Mouse (Mus musculus) gastrocnemius, postnatal 25 days (tissue): Measurements from ENCODE around the gene Yif1b. TPM values are rescaled to one million over a fixed set of nuclear protein-coding genes. Genes with fewer than 3 reads are reported as not detected.
"Not testable (repeated sequence)": the region's sequence is repeated elsewhere in the genome, so short reads cannot be mapped to it uniquely, and the experiment has no call there.

Experiments
- DNase-seq: peaks from one replicate; pipeline ENCODE4 v3.0.0; 2022
- long read RNA-seq, 2 experiments: library from polyadenylated mRNA; stranded (forward); transcript quantifications; one replicate each; pipeline ENCODE4 v2.0.0; 2021
- total RNA-seq, 2 experiments: library from RNA; stranded (reverse); gene quantifications; 1 replicate in 1 of 2; 2 replicates in 1 of 2; pipeline ENCODE4 v1.2.3; 2021

Yif1b gene
- 10 to 100 TPM; 44.8 to 47.6 TPM for total RNA-seq
- long read RNA-seq, experiment 1, transcript Yif1b-201 (8 exons, 1,111 nt) = minor isoform, 22 of 117 reads
- long read RNA-seq, experiment 1, transcript Yif1b-203 (8 exons, 1,126 nt) = major isoform, 53 of 117 reads
- long read RNA-seq, experiment 1, partial matches to known transcripts = 4 of 117 reads
- long read RNA-seq, experiment 1, other reads (novel, unspliced or antisense) = 36 of 117 reads
- long read RNA-seq, experiment 2, transcript Yif1b-201 (8 exons, 1,111 nt) = minor isoform, 22 of 118 reads
- long read RNA-seq, experiment 2, transcript Yif1b-203 (8 exons, 1,126 nt) = major isoform, 48 of 118 reads
- long read RNA-seq, experiment 2, partial matches to known transcripts = 4 of 118 reads
- long read RNA-seq, experiment 2, other reads (novel, unspliced or antisense) = 43 of 118 reads

GRCm38 (mm10) chr7:29238019-29238967 is at the start of gene Yif1b:
Yif1b (plus strand) TSS chr7:29238329.
- peak; percentile 98 for DNase-seq

- DNase-seq = not testable (repeated sequence)
Measured at GRCm38 (mm10) chr7:29194230-29194629, 43.9 kb upstream of the Yif1b start.

- no peak for DNase-seq
Measured at GRCm38 (mm10) chr7:29202577-29202976, 35.6 kb upstream of the Yif1b start.

- not testable (repeated sequence) for DNase-seq
Measured at GRCm38 (mm10) chr7:29211013-29211412, 27.1 kb upstream of the Yif1b start.

- peak; percentile 87 for DNase-seq
Measured at GRCm38 (mm10) chr7:29211415-29212198, 26.5 kb upstream of the Yif1b start.

- DNase-seq = no peak
Measured at GRCm38 (mm10) chr7:29212199-29212765, 25.8 kb upstream of the Yif1b start.

GRCm38 (mm10) chr7:29212775-29213560 is 25.2 kb upstream of the Yif1b start:
- not testable (repeated sequence) for DNase-seq

GRCm38 (mm10) chr7:29213675-29214082 is 24.4 kb upstream of the Yif1b start, which contains the start of gene Catsperg1:
Catsperg1 (minus strand) TSS chr7:29214035.
- DNase-seq = no peak

- no peak for DNase-seq
Measured at GRCm38 (mm10) chr7:29214236-29214635, 23.9 kb upstream of the Yif1b start.

- DNase-seq = no peak
Measured at GRCm38 (mm10) chr7:29214846-29215245, 23.3 kb upstream of the Yif1b start.

GRCm38 (mm10) chr7:29224756-29225394 is 13.3 kb upstream of the Yif1b start:
- no peak for DNase-seq

GRCm38 (mm10) chr7:29225520-29225919 is 12.6 kb upstream of the Yif1b start:
- no peak for DNase-seq

- DNase-seq = no peak
Measured at GRCm38 (mm10) chr7:29228202-29228601, 9.9 kb upstream of the Yif1b start.

- no peak for DNase-seq
Measured at GRCm38 (mm10) chr7:29230560-29230959, 7.6 kb upstream of the Yif1b start.

GRCm38 (mm10) chr7:29231517-29231916 is 6.6 kb upstream of the Yif1b start:
- no peak for DNase-seq

GRCm38 (mm10) chr7:29232247-29233013 is 5.7 kb upstream of the Yif1b start, which contains the start of gene Kcnk6:
Kcnk6 (minus strand) TSS chr7:29232515.
- DNase-seq = peak; percentile 43

- no peak for DNase-seq
Measured at GRCm38 (mm10) chr7:29233745-29234144, 4.4 kb upstream of the Yif1b start.

GRCm38 (mm10) chr7:29234661-29235060 is 3.5 kb upstream of the Yif1b start:
- DNase-seq = no peak

GRCm38 (mm10) chr7:29236593-29236992 is 1.5 kb upstream of the Yif1b start:
- DNase-seq = no peak
